Mouse (Mus musculus) cerebellum, adult 11 months (tissue): ENCODE data around the gene Tbc1d2.
A peak's percentile ranks its signal among the peaks of the same experiment; 100 is the strongest.

Experiments
- DNase-seq: peaks from one replicate; pipeline ENCODE4 v3.0.0; 2022

Tbc1d2 gene

DNA sequence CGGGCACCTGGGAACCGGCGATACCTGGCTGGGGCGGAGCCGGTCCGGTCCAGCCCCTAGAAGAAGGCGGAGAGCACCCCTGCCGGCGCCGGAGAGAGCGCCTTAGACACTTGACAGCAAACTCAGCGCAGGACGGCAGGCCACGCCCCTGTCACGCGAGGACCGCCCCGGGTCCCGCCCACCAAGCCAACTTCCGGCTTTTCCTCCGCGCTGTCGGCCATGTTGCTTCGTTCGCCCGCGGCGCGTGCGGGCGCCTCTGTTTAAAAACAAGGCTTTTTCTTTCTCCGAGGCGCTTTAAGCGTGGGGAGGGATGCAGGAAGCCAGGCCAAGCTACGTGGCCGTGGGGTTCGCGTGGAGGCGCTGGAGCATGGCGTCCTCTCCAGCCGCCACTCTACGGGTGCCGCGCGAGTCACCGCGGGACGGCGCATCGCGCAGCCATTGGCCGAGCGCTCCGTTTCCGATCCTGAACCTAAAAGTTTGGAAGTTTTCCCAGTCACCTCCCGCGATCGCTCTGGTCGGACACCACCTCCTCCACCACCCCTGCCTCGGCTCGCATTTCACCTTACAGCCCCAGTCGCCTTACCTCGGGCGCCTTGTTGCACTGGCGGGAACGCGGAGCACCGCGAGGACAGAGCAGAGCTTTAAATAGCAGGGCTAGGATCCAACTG, at the start of gene Tbc1d2:
TSS of gene Tbc1d2 (minus strand) at position 124 of the 668 bp plus-strand sequence.
- peak; percentile 94 for DNase-seq

DNA sequence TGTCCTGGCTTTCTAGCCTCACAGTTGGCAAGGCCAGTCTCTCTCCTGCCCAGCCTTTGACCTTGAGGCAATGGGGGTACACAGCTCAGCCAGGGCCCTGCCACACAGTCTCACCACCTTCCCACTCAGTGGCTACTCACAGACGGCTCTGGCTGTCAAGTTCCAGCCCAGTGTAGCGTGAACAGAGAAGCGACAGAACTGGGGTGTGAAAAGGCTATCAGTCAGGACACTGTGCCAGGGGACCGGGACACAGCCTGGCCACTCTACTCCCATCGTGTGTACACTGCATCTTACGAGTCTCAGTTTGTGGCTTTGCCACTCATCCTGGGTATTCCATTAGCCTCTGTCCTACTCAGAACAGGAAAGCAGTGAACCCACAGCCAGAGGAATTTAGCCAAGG, 46.5 kb upstream of the Tbc1d2 start:
- no peak for DNase-seq

GRCm38 (mm10) chr4:46690565-46690964, 40.6 kb upstream of the Tbc1d2 start:
- peak; percentile 88 for DNase-seq

DNA sequence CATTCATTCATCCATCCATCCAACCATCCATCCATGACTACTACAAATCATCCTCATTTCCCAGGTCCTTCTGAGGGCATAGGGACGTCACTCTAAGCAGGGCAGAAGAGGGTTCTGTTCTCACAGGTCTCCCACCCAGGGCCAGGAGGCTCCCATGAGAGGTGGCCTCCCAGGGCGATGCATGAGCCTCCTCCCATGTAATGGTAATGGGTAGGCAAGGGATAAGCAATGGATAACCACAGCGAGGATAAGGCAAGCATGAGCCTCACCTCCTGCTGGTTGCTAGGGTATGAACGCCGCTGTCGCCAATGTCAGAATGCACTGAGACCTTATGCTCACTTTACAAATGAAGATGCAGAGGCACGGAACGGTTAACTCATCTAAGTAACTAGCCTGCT, 40.0 kb upstream of the Tbc1d2 start:
- DNase-seq: no peak

DNA sequence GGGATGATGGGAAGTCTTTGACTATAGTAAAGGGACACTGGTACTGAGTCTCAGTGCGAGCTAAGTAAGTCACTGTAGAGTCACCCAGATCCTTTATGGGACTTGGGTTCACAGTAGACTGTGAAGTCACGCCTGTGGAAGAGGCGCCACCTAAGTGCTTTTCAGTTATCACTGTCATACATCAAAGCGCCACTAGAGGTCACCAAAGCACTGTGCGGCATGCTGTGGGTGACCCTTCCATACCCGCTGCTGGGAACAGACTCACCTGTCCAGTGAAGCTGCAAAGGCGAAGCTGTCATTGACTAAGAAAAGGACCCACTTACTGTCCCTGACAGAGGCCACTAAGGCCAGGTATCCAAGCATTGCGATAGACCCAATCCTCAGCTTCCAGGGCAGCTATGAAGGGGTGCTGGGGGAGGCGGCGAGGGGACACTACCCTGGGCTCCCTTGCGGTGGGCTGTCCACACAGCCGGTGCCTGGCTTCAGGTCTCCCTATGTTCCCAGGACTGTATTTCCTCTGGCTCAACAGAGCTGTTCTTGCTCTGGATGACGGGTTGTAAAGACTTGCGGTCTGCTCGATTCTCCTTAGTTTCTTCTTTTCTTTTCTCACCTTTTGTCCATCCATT, 39.5 kb upstream of the Tbc1d2 start:
- peak; percentile 84 for DNase-seq

DNA sequence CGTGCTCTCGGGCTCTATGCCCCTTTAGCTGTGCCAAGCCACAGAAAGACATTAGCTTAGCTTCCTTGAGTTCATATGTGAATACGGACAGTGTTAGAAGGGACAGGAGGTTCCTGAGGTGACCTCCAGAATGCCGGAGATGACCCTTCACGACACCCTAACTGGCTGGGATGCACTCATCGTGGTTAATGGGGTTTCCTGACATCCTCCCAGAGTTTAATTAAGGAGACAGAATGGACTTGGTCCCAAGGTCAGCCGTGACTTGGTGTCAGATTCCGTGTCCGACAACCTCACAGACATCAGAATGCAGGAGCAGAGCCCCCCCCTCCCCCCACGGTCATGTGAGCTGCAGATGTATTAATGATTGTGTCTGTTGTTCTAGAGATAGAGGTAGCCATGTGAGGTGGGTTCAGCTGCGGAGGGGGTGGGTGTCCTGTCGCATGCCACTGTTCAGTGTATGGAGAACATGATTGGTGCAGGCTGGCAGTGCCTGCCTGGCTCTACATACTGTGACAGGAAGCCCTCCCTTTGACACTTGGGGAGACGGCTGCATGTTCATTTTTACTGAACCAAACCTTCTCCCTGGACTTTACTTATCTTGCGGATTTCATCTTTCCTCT, 38.3 kb upstream of the Tbc1d2 start:
- DNase-seq: no peak

DNA sequence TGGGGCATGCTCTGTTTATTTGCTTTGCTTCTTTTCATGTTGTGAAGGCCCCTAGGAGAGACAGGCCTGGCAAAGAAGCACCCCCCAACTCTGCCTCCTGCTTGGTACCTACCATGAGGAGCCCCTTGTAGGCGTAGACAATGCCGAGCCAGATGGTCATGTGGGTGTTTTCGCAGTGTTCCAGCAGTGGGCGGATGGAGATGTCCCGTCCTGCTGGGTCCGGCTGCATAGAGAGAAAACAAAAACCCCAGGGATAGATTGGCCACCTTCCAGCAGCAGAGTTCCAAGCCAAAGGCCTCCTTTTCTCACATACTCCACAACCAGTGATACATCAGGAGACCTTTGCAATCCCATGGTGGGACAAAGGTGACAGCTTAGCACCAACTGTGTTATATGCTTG, 34.2 kb upstream of the Tbc1d2 start:
- peak; percentile 45 for DNase-seq

GRCm38 (mm10) chr4:46676646-46677045, 26.6 kb upstream of the Tbc1d2 start:
- DNase-seq: no peak

GRCm38 (mm10) chr4:46675992-46676391, 26.0 kb upstream of the Tbc1d2 start:
- no peak for DNase-seq

DNA sequence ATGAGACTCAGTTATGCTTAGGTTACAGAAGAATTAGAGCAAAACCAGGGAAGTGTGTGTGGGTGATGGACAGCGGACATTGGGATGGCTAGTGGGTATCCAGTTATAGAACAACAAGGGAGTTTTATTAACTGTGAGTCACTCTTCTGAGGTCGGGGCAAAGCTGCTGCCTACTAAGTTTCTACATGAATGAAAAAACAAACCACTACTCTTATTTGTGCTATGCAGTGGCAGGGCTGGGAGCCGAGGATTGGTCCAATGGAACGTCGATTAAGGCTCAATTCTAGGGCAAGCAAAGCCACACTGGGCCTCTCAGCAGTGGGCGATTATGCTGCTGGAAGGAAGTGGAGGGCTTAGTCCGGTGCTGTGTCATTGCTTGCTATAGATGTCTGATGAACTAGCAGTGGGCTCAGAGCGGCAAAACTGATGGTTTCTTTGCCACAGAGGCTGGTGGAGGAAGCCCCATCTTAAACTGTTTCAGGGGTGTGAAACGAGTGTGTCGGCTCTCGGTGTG, 25.3 kb upstream of the Tbc1d2 start:
- DNase-seq: no peak

- no peak for DNase-seq
Observed at GRCm38 (mm10) chr4:46668620-46669019, 18.6 kb upstream of the Tbc1d2 start.

- no peak for DNase-seq
Observed at GRCm38 (mm10) chr4:46666420-46666819, 16.4 kb upstream of the Tbc1d2 start.

GRCm38 (mm10) chr4:46665371-46665774, 15.4 kb upstream of the Tbc1d2 start:
- no peak for DNase-seq

GRCm38 (mm10) chr4:46664123-46665009, 14.4 kb upstream of the Tbc1d2 start:
- DNase-seq: no peak

GRCm38 (mm10) chr4:46661433-46661832, 11.4 kb upstream of the Tbc1d2 start:
- no peak for DNase-seq

DNA sequence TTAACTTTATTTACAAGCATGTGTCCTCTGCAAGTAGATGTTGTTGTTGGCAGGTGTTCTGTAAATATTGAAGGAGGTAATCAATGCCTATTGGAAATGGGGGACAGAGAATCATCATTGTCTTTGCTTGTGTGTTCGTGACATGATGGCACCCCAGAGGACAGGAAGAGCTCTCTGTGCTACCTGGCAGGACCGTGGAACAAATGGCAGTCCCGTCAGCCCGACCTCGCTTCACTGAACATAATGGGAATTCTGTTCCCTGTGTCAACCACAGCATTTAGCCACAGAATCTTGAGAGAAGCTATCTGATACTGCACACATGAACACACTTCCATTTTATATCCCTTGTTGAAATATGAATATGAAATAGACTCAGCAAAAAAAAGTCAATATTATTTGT, 8.9 kb upstream of the Tbc1d2 start:
- DNase-seq: no peak

- peak; percentile 65 for DNase-seq
Observed at GRCm38 (mm10) chr4:46657116-46657515, 7.1 kb upstream of the Tbc1d2 start.

GRCm38 (mm10) chr4:46655956-46656355, 5.9 kb upstream of the Tbc1d2 start:
- DNase-seq: no peak

- no peak for DNase-seq
Observed at GRCm38 (mm10) chr4:46655298-46655697, 5.3 kb upstream of the Tbc1d2 start.

GRCm38 (mm10) chr4:46649161-46649560, 848 bp downstream of the Tbc1d2 start:
- no peak for DNase-seq

- DNase-seq: no peak
Observed at GRCm38 (mm10) chr4:46643676-46644112, 6.3 kb downstream of the Tbc1d2 start.

GRCm38 (mm10) chr4:46642924-46643675, 6.9 kb downstream of the Tbc1d2 start:
- DNase-seq: no peak
